Mouse (Mus musculus): ENCODE measurements at regions not wholly inside any gene's neighbourhood (a gene's known extent, or its start where the extent isn't known, plus 50 kb on each side); places are given as distances from the start of the nearest gene placed in this dataset. TPM values are rescaled to one million over a fixed set of nuclear protein-coding genes. Genes with fewer than 3 reads are reported as not detected.

DNA sequence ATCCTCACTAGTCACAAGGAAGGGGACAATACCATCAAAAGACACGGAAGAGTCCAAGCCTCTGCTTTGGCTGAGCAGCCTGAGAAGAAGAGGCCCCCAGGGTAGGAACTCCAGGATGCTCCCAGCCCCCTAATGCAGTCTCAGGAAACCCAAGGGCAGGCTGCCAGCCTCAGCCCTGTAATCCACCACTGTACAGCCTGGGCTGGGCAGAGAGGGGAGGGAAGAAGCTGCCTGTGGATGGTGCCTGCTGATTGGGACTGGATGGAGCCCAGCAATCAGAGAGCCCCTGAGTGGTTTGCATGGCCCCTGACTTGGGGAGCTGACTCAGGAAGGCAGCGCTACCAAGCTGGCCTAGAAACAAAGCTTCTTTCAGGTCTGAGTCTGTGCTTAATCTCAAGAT lies 627.1 kb downstream of the Sox6 start:
- H3K4me3 ChIP-seq (replicated peaks) = no peak overlapping the region
- WGBS = 41% methylated on average over 2 of the region's 2 CpGs
- no peak overlapping the region for H3K4me2 ChIP-seq
- H3K9me3 ChIP-seq = no peaks in the 10 kb centered on the region
- no peaks in the 10 kb centered on the region for H3K36me3 ChIP-seq (replicated peaks)
- peaks cover 2% of the 10 kb centered on the region; the same call in 1 of the 2 replicates for H3K27me3 ChIP-seq
- H3K4me1 ChIP-seq = peaks cover 32% of the 10 kb centered on the region
- peak; percentile 40; the same call in 1 of the 2 replicates for ATAC-seq (ENCODE audit: low FRiP score)
- H3K27ac ChIP-seq = no peak overlapping the region
- no peak overlapping the region for H3K9ac ChIP-seq

- Histone ChIP-seq H3K27ac (peak overlapping the region; percentile 54), H3K36me3 (replicated peaks) (no peaks in the 10 kb centered on the region), H3K27me3 (peaks cover 2% of the 10 kb centered on the region; the same call in 1 of the 2 replicates), H3K4me2 (no peak overlapping the region), H3K9me3 (no peaks in the 10 kb centered on the region), H3K9ac (no peak overlapping the region), H3K4me1 (peaks cover 24% of the 10 kb centered on the region), H3K4me3 (replicated peaks) (no peak overlapping the region)
- ATAC-seq (ENCODE audit: low FRiP score) = peak; percentile 84
- WGBS = 7% methylated on average over 5 of the region's 5 CpGs
Observed at GRCm38 (mm10) chr7:115415147-115415561, 623.4 kb downstream of the Sox6 start.

Small RNA genes in the stretch of these regions (microRNA-seq; reads per million reads assigned to microRNA genes)
- gene Gm27684 = not detected
